Mouse (Mus musculus) liver, embryonic 14.5 days (tissue): ENCODE data around the gene Fam221b.

Experiments used
- CTCF ChIP-seq: IDR thresholded peaks from 2 replicates; pipeline ENCODE4 v1.5.1; 2016; ENCODE audit warnings: antibody characterized with exemption, low read depth, control low read depth
- EP300 ChIP-seq: IDR thresholded peaks from 2 replicates; pipeline ENCODE4 v1.6.1; 2016; ENCODE audit warnings: antibody characterized with exemption, low read depth

- no peak for TF ChIP-seq CTCF
- TF ChIP-seq EP300 = no peak
Observed at GRCm38 (mm10) chr4:43640491-43640890, 28.5 kb downstream of the Fam221b start.
